Mouse (Mus musculus) limb, embryonic 13.5 days (tissue): ENCODE results near the gene Rbfox2. TPM values are rescaled to one million over a fixed set of nuclear protein-coding genes. Genes with fewer than 3 reads are reported as not detected.

Source experiments
- ATAC-seq: fragments of 200-750 bp; cut with Nextera tagmentation; 2 replicates; pipeline ENCODE4 v1.8.0; 2017; ENCODE audit warnings: low read depth, moderate number of reproducible peaks, moderate TSS enrichment; ENCODE audit not compliant: low FRiP score
- H3K27ac ChIP-seq: fragments of 300-500 bp; sonication (generic); 2 replicates; pipeline ENCODE4 v1.5.1; 2015; ENCODE audit warnings: inconsistent platforms, mild to moderate bottlenecking, moderate library complexity
- H3K27me3 ChIP-seq: fragments of 300-500 bp; sonication (generic); 2 replicates; pipeline ENCODE4 v1.6.1; 2015; ENCODE audit warnings: mild to moderate bottlenecking, inconsistent platforms
- H3K36me3 ChIP-seq: fragments of 300-500 bp; sonication (generic); 2 replicates; pipeline ENCODE4 v1.6.1; 2015; ENCODE audit warnings: inconsistent platforms, mild to moderate bottlenecking, moderate library complexity
- H3K4me1 ChIP-seq: fragments of 300-500 bp; sonication (generic); 2 replicates; pipeline ENCODE4 v1.6.1; 2015; ENCODE audit warnings: inconsistent platforms
- H3K4me2 ChIP-seq: fragments of 300-500 bp; sonication (generic); replicated peaks from 2 replicates; pipeline ENCODE4 v1.6.1; 2015; ENCODE audit warnings: inconsistent platforms, mild to moderate bottlenecking, moderate library complexity
- H3K4me3 ChIP-seq: fragments of 300-500 bp; sonication (generic); 2 replicates; pipeline ENCODE4 v1.5.1; 2015; ENCODE audit warnings: moderate library complexity, mild to moderate bottlenecking, inconsistent platforms
- H3K9ac ChIP-seq: fragments of 300-500 bp; sonication (generic); 2 replicates; pipeline ENCODE4 v1.6.1; 2015; ENCODE audit warnings: mild to moderate bottlenecking, inconsistent platforms
- H3K9me3 ChIP-seq: fragments of 300-500 bp; sonication (generic); 2 replicates; pipeline ENCODE4 v1.6.1; 2016; ENCODE audit warnings: inconsistent platforms
- WGBS: fragments of 180-500 bp; shearing (Covaris S2); methylation state at CpG from one replicate; pipeline ENCODE4 v1.1.7; 2015; 5-methylcytosine and 5-hydroxymethylcytosine counted together
- polyA plus RNA-seq: library from polyadenylated mRNA; unstranded; fragments of >200 nt; fragmentation: Nextera tagmentation; extraction: Ambion mirVana; gene quantifications from 2 replicates; pipeline ENCODE4 v1.2.1, GENCODE M21; 2015

Gene Rbfox2
- polyA plus RNA-seq, 1 experiment from 2014 or later = 83.1 TPM

- 77% methylated on average over 14 of the region's 14 CpGs for WGBS
- Histone ChIP-seq H3K36me3 (peaks cover 96% of the 10 kb centered on the region), H3K9me3 (no peaks in the 10 kb centered on the region), H3K9ac (no peak overlapping the region), H3K27ac (peak overlapping the region; percentile 22; the same call in 1 of the 2 replicates), H3K27me3 (no peaks in the 10 kb centered on the region), H3K4me3 (no peak overlapping the region), H3K4me2 (no peak overlapping the region), H3K4me1 (peaks cover 5% of the 10 kb centered on the region; the same call in 1 of the 2 replicates)
- no peak for ATAC-seq
Observed at GRCm38 (mm10) chr15:77080684-77081254, 226.0 kb downstream of the Rbfox2 start.

- no peak for ATAC-seq
- Histone ChIP-seq H3K4me3 (no peak overlapping the region), H3K27me3 (no peaks in the 10 kb centered on the region), H3K27ac (no peak overlapping the region), H3K4me1 (peaks cover 5% of the 10 kb centered on the region; the same call in 1 of the 2 replicates), H3K9me3 (no peaks in the 10 kb centered on the region), H3K4me2 (no peak overlapping the region), H3K36me3 (peaks cover 93% of the 10 kb centered on the region), H3K9ac (no peak overlapping the region)
- 81% methylated on average over 11 of the region's 11 CpGs for WGBS
Observed at GRCm38 (mm10) chr15:77079890-77080361, 226.9 kb downstream of the Rbfox2 start.

GRCm38 (mm10) chr15:77079256-77079822 lies 227.5 kb downstream of the Rbfox2 start:
- H3K27ac ChIP-seq = no peak overlapping the region
- H3K27me3 ChIP-seq = no peaks in the 10 kb centered on the region
- H3K4me2 ChIP-seq = no peak overlapping the region
- peaks cover 5% of the 10 kb centered on the region; the same call in 1 of the 2 replicates for H3K4me1 ChIP-seq
- peaks cover 92% of the 10 kb centered on the region for H3K36me3 ChIP-seq
- no peak for ATAC-seq
- H3K9ac ChIP-seq = no peak overlapping the region
- no peaks in the 10 kb centered on the region for H3K9me3 ChIP-seq
- WGBS = 80% methylated on average over 14 of the region's 14 CpGs
- no peak overlapping the region for H3K4me3 ChIP-seq

- Histone ChIP-seq H3K4me3 (no peak overlapping the region), H3K4me2 (no peak overlapping the region), H3K9me3 (no peaks in the 10 kb centered on the region), H3K27me3 (no peaks in the 10 kb centered on the region), H3K4me1 (peaks cover 5% of the 10 kb centered on the region; the same call in 1 of the 2 replicates), H3K27ac (no peak overlapping the region), H3K36me3 (peaks cover 87% of the 10 kb centered on the region), H3K9ac (no peak overlapping the region)
- no peak for ATAC-seq
- 80% methylated on average over 3 of the region's 3 CpGs for WGBS
Observed at GRCm38 (mm10) chr15:77078786-77079185, 228.0 kb downstream of the Rbfox2 start.

GRCm38 (mm10) chr15:77077906-77078305 lies 228.9 kb downstream of the Rbfox2 start:
- 95% methylated on average over 9 of the region's 9 CpGs for WGBS
- Histone ChIP-seq H3K4me2 (no peak overlapping the region), H3K27ac (no peak overlapping the region), H3K27me3 (no peaks in the 10 kb centered on the region), H3K4me1 (peaks cover 5% of the 10 kb centered on the region; the same call in 1 of the 2 replicates), H3K4me3 (no peak overlapping the region), H3K36me3 (peaks cover 81% of the 10 kb centered on the region), H3K9me3 (no peaks in the 10 kb centered on the region), H3K9ac (no peak overlapping the region)
- no peak for ATAC-seq

- Histone ChIP-seq H3K4me2 (no peak overlapping the region), H3K9ac (no peak overlapping the region), H3K9me3 (no peaks in the 10 kb centered on the region), H3K27ac (no peak overlapping the region), H3K4me1 (peaks cover 15% of the 10 kb centered on the region), H3K36me3 (peaks cover 67% of the 10 kb centered on the region), H3K4me3 (no peak overlapping the region), H3K27me3 (no peaks in the 10 kb centered on the region)
- WGBS = 83% methylated on average over 3 of the region's 3 CpGs
- ATAC-seq = no peak
Observed at GRCm38 (mm10) chr15:77076523-77076922, 230.3 kb downstream of the Rbfox2 start.

GRCm38 (mm10) chr15:77072556-77073163 lies 234.1 kb downstream of the Rbfox2 start:
- H3K27me3 ChIP-seq = no peaks in the 10 kb centered on the region
- no peak overlapping the region; the same call in 1 of the 2 replicates for H3K27ac ChIP-seq
- no peaks in the 10 kb centered on the region for H3K9me3 ChIP-seq
- WGBS = 81% methylated on average over 4 of the region's 4 CpGs
- H3K9ac ChIP-seq = no peak overlapping the region
- H3K4me3 ChIP-seq = no peak overlapping the region
- H3K36me3 ChIP-seq = peaks cover 29% of the 10 kb centered on the region
- ATAC-seq = no peak
- no peak overlapping the region for H3K4me2 ChIP-seq
- H3K4me1 ChIP-seq = peaks cover 17% of the 10 kb centered on the region

- Histone ChIP-seq H3K27ac (no peak overlapping the region), H3K4me3 (no peak overlapping the region), H3K9me3 (no peaks in the 10 kb centered on the region), H3K4me1 (peaks cover 17% of the 10 kb centered on the region), H3K4me2 (peak overlapping the region; percentile 37), H3K27me3 (no peaks in the 10 kb centered on the region), H3K9ac (no peak overlapping the region), H3K36me3 (peaks cover 18% of the 10 kb centered on the region)
- 17% methylated on average over 10 of the region's 10 CpGs for WGBS
- ATAC-seq = no peak
Observed at GRCm38 (mm10) chr15:77071501-77071900, 235.3 kb downstream of the Rbfox2 start.

GRCm38 (mm10) chr15:77070745-77071268 lies 236.0 kb downstream of the Rbfox2 start:
- 84% methylated on average over 11 of the region's 11 CpGs for WGBS
- Histone ChIP-seq H3K36me3 (peaks cover 11% of the 10 kb centered on the region), H3K4me2 (no peak overlapping the region), H3K9me3 (no peaks in the 10 kb centered on the region), H3K27ac (no peak overlapping the region), H3K27me3 (no peaks in the 10 kb centered on the region), H3K4me3 (no peak overlapping the region), H3K4me1 (peaks cover 17% of the 10 kb centered on the region), H3K9ac (no peak overlapping the region)
- no peak for ATAC-seq

- Histone ChIP-seq H3K9ac (no peak overlapping the region), H3K27ac (no peak overlapping the region), H3K36me3 (no peaks in the 10 kb centered on the region), H3K9me3 (no peaks in the 10 kb centered on the region), H3K4me1 (peaks cover 17% of the 10 kb centered on the region), H3K4me3 (no peak overlapping the region), H3K27me3 (no peaks in the 10 kb centered on the region), H3K4me2 (no peak overlapping the region)
- no peak for ATAC-seq
- WGBS = 88% methylated on average over 3 of the region's 3 CpGs
Observed at GRCm38 (mm10) chr15:77069019-77069418, 237.8 kb downstream of the Rbfox2 start.

GRCm38 (mm10) chr15:77068439-77068861 lies 238.4 kb downstream of the Rbfox2 start:
- no peak overlapping the region for H3K9ac ChIP-seq
- no peak for ATAC-seq
- H3K36me3 ChIP-seq = no peaks in the 10 kb centered on the region
- H3K4me2 ChIP-seq = no peak overlapping the region
- H3K9me3 ChIP-seq = no peaks in the 10 kb centered on the region
- no peak overlapping the region for H3K4me3 ChIP-seq
- 71% methylated on average over 3 of the region's 3 CpGs for WGBS
- H3K4me1 ChIP-seq = peaks cover 17% of the 10 kb centered on the region
- H3K27me3 ChIP-seq = no peaks in the 10 kb centered on the region
- 0 out of 2 replicates have a peak overlapping the region, but pooled peaks have one; percentile 28 for H3K27ac ChIP-seq

GRCm38 (mm10) chr15:77066233-77066632 lies 240.6 kb downstream of the Rbfox2 start:
- H3K36me3 ChIP-seq = no peaks in the 10 kb centered on the region
- H3K27ac ChIP-seq = no peak overlapping the region
- 79% methylated on average over 6 of the region's 6 CpGs for WGBS
- no peak overlapping the region for H3K4me2 ChIP-seq
- peaks cover 4% of the 10 kb centered on the region for H3K4me1 ChIP-seq
- ATAC-seq = no peak
- no peak overlapping the region for H3K9ac ChIP-seq
- H3K4me3 ChIP-seq = no peak overlapping the region
- no peaks in the 10 kb centered on the region; the same call in 1 of the 2 replicates for H3K9me3 ChIP-seq
- no peaks in the 10 kb centered on the region for H3K27me3 ChIP-seq
